Mouse (Mus musculus) kidney, postnatal 14 days (tissue): ENCODE data around the gene Atpaf1.

Experiments
- DNase-seq: peaks from one replicate; pipeline ENCODE4 v3.0.0; 2022; ENCODE audit warnings: mixed read lengths

Gene Atpaf1

GRCm38 (mm10) chr4:115850111-115850510, 65.5 kb downstream of the Atpaf1 start:
- DNase-seq = no peak

- DNase-seq = no peak
Observed at GRCm38 (mm10) chr4:115850631-115851030, 66.0 kb downstream of the Atpaf1 start.

GRCm38 (mm10) chr4:115851569-115851968, 67.0 kb downstream of the Atpaf1 start:
- DNase-seq = no peak

- DNase-seq = no peak
Observed at GRCm38 (mm10) chr4:115855100-115855499, 70.5 kb downstream of the Atpaf1 start.

GRCm38 (mm10) chr4:115855609-115856008, 71.0 kb downstream of the Atpaf1 start:
- DNase-seq = no peak

GRCm38 (mm10) chr4:115856282-115856681, 71.7 kb downstream of the Atpaf1 start:
- DNase-seq = no peak

- DNase-seq = no peak
Observed at GRCm38 (mm10) chr4:115857293-115857883, 72.8 kb downstream of the Atpaf1 start.

- no peak for DNase-seq
Observed at GRCm38 (mm10) chr4:115863352-115863751, 78.7 kb downstream of the Atpaf1 start.

GRCm38 (mm10) chr4:115863880-115864279, 79.3 kb downstream of the Atpaf1 start:
- no peak for DNase-seq
